Mouse (Mus musculus) MEL (cell line): ENCODE measurements around the gene Creg2. TPM values are rescaled to one million over a fixed set of nuclear protein-coding genes. Genes with fewer than 3 reads are reported as not detected.
"Not testable (repeated sequence)": the region's sequence is repeated elsewhere in the genome, so short reads cannot be mapped to it uniquely, and the experiment has no call there.

ENCODE experiments used
- DNase-seq: peaks from one replicate; pipeline ENCODE4 v3.0.0; 2011; ENCODE audit warnings: low read depth, low spot score
- H3K27ac ChIP-seq: 2 replicates; pipeline ENCODE4 v1.5.1; 2012; ENCODE audit warnings: low read depth, mild to moderate bottlenecking, control low read depth, low read length, moderate library complexity; ENCODE audit not compliant: control insufficient read depth
- H3K27me3 ChIP-seq, 2 experiments: fragments of 150-350 bp in 1 of 2; sonication (generic) in 1 of 2; 2 replicates each; pipeline ENCODE4 v1.6.1; 2012; ENCODE audit warnings: low read length in 2 of 2, mild to moderate bottlenecking in 2 of 2, improper control_type of control experiment in 1 of 2, moderate library complexity in 1 of 2; ENCODE audit not compliant: insufficient read depth in 2 of 2, control insufficient read depth in 1 of 2
- H3K36me3 ChIP-seq, 2 experiments: 2 replicates each; pipeline ENCODE4 v1.6.1; 2012 to 2014; ENCODE audit warnings: low read length in 2 of 2, improper control_type of control experiment in 1 of 2, inconsistent platforms in 1 of 2, mild to moderate bottlenecking in 1 of 2; ENCODE audit not compliant: insufficient read depth in 2 of 2, control insufficient read depth in 1 of 2
- H3K4me1 ChIP-seq, 2 experiments: fragments of 150-350 bp in 1 of 2; sonication (generic) in 1 of 2; 2 replicates each; pipeline ENCODE4 v1.6.1; 2012; ENCODE audit warnings: low read length in 2 of 2, improper control_type of control experiment in 1 of 2, mild to moderate bottlenecking in 1 of 2; ENCODE audit not compliant: insufficient read depth in 2 of 2, control insufficient read depth in 1 of 2
- H3K4me3 ChIP-seq, 2 experiments: fragments of 150-350 bp in 1 of 2; sonication (generic) in 1 of 2; 2 replicates each; pipeline ENCODE4 v1.5.1; 2012; ENCODE audit warnings: low read depth in 2 of 2, low read length in 2 of 2, mild to moderate bottlenecking in 2 of 2, moderate library complexity in 2 of 2, control low read depth in 1 of 2, improper control_type of control experiment in 1 of 2; ENCODE audit not compliant: control insufficient read depth in 1 of 2, insufficient read depth in 1 of 2
- H3K79me2 ChIP-seq: 2 replicates; pipeline ENCODE4 v1.6.1; 2012; ENCODE audit warnings: mild to moderate bottlenecking, low read length, moderate library complexity; ENCODE audit not compliant: control insufficient read depth, poor library complexity, insufficient read depth
- H3K9ac ChIP-seq: 2 replicates; pipeline ENCODE4 v1.6.1; 2012; ENCODE audit warnings: low read depth, mild to moderate bottlenecking, control low read depth, low read length, moderate library complexity; ENCODE audit not compliant: control insufficient read depth, poor library complexity, severe bottlenecking
- H3K9me3 ChIP-seq: fragments of 150-350 bp; sonication (generic); replicated peaks from 2 replicates; pipeline ENCODE4 v1.6.1; 2012; ENCODE audit warnings: mild to moderate bottlenecking, low read length, improper control_type of control experiment, moderate library complexity; ENCODE audit not compliant: insufficient read depth
- BHLHE40 ChIP-seq: IDR thresholded peaks from 2 replicates; pipeline ENCODE4 v1.6.1; 2012; ENCODE audit warnings: low read depth, mild to moderate bottlenecking, inconsistent platforms, low read length, improper control_type of control experiment, borderline replicate concordance
- GATA1 ChIP-seq: IDR thresholded peaks from 2 replicates; pipeline ENCODE4 v1.6.1; 2011; ENCODE audit warnings: low read depth, low read length, improper control_type of control experiment
- MAX ChIP-seq: IDR thresholded peaks from 2 replicates; pipeline ENCODE4 v1.6.1; 2011; ENCODE audit warnings: low read length, improper control_type of control experiment
- MAZ ChIP-seq: IDR thresholded peaks from 2 replicates; pipeline ENCODE4 v1.6.1; 2012; ENCODE audit warnings: low read depth, mild to moderate bottlenecking, inconsistent platforms, low read length, improper control_type of control experiment
- MEF2A ChIP-seq: IDR thresholded peaks from 2 replicates; pipeline ENCODE4 v1.6.1; 2014; ENCODE audit warnings: low read depth, mild to moderate bottlenecking, inconsistent platforms, low read length, improper control_type of control experiment; ENCODE audit not compliant: poor library complexity, insufficient replicate concordance, severe bottlenecking; ENCODE audit errors: extremely low read depth
- MXI1 ChIP-seq: IDR thresholded peaks from 2 replicates; pipeline ENCODE4 v1.6.1; 2011; ENCODE audit warnings: mild to moderate bottlenecking, low read depth, low read length, improper control_type of control experiment
- NELFE ChIP-seq: IDR thresholded peaks from 2 replicates; pipeline ENCODE4 v1.6.1; 2011; ENCODE audit warnings: low read depth, low read length, improper control_type of control experiment
- POLR2AphosphoS2 ChIP-seq: IDR thresholded peaks from 2 replicates; pipeline ENCODE4 v1.6.1; 2011; ENCODE audit warnings: low read length, improper control_type of control experiment
- POLR2AphosphoS5 ChIP-seq: IDR thresholded peaks from 2 replicates; pipeline ENCODE4 v1.6.1; 2012; ENCODE audit warnings: low read depth, borderline replicate concordance, mild to moderate bottlenecking, inconsistent platforms, low read length, moderate library complexity, mixed read lengths
- RAD21 ChIP-seq: IDR thresholded peaks from 2 replicates; pipeline ENCODE4 v1.6.1; 2011; ENCODE audit warnings: mild to moderate bottlenecking, low read depth, low read length, improper control_type of control experiment
- RCOR1 ChIP-seq: IDR thresholded peaks from 2 replicates; pipeline ENCODE4 v1.6.1; 2012; ENCODE audit warnings: low read depth, mild to moderate bottlenecking, inconsistent platforms, low read length, improper control_type of control experiment
- SIN3A ChIP-seq: IDR thresholded peaks from 2 replicates; pipeline ENCODE4 v1.6.1; 2012; ENCODE audit warnings: low read length, improper control_type of control experiment, inconsistent platforms
- TBP ChIP-seq: IDR thresholded peaks from 2 replicates; pipeline ENCODE4 v1.8.0; 2011; ENCODE audit warnings: low read depth, low read length, improper control_type of control experiment
- USF2 ChIP-seq, 2 experiments: IDR thresholded peaks; 2 replicates each; pipeline ENCODE4 v1.6.1; 2011 to 2012; ENCODE audit warnings: improper control_type of control experiment in 2 of 2, low read length in 2 of 2, borderline replicate concordance in 1 of 2, inconsistent platforms in 1 of 2, low read depth in 1 of 2, mild to moderate bottlenecking in 1 of 2; ENCODE audit not compliant: insufficient read depth in 1 of 2
- ZMIZ1 ChIP-seq: IDR thresholded peaks from 2 replicates; pipeline ENCODE4 v1.6.1; 2012; ENCODE audit warnings: low read depth, mild to moderate bottlenecking, inconsistent platforms, low read length, improper control_type of control experiment, moderate library complexity
- polyA plus RNA-seq, 2 experiments: library from polyadenylated mRNA; stranded (reverse) in 1 of 2; unstranded in 1 of 2; fragments of >175 nt in 1 of 2; fragments of >200 nt in 1 of 2; gene quantifications; 2 replicates each; pipeline versions ENCODE4 v1.2.1 to v1.2.4; 2012; ENCODE audit warnings: low replicate concordance in 2 of 2, low read depth in 1 of 2; ENCODE audit not compliant: insufficient read length in 2 of 2, insufficient read depth in 1 of 2, missing spikeins in 1 of 2
- total RNA-seq: library from RNA; depleted of rRNA; stranded (reverse); fragments of 300-350 nt; gene quantifications from 2 replicates; pipeline ENCODE4 v1.2.3, GENCODE M21; 2012

The Creg2 gene
- total and polyA plus RNA-seq, 3 experiments, result not detected

GRCm38 (mm10) chr1:39656976-39657529, 5.8 kb upstream of the Creg2 start:
- Histone ChIP-seq H3K9me3 (no peaks in the 10 kb centered on the region), H3K9ac (no peak overlapping the region), H3K27me3 (no peaks in the 10 kb centered on the region; a peak in 3 of 4 replicates), H3K4me1 (no peaks in the 10 kb centered on the region), H3K27ac (no peak overlapping the region), H3K36me3 (no peaks in the 10 kb centered on the region), H3K79me2 (no peaks in the 10 kb centered on the region), H3K4me3 (no peak overlapping the region)
- DNase-seq, result no peak
- TF ChIP-seq RCOR1, result no peak

- not testable (repeated sequence) for H3K9ac ChIP-seq, H3K27me3 ChIP-seq
These were observed 3.6 kb upstream of the Creg2 start for GRCm38 (mm10) chr1:39654901-39655300.

GRCm38 (mm10) chr1:39653028-39653427, 1.8 kb upstream of the Creg2 start:
- H3K27me3 ChIP-seq, result peaks cover 0 to 1% of the 10 kb centered on the region in 2 experiments; a peak in 3 of 4 replicates

More at GRCm38 (mm10) chr1:39654901-39655300, 3.6 kb upstream of the Creg2 start:
- H3K9me3 ChIP-seq, H3K4me1 ChIP-seq, H3K27ac ChIP-seq, H3K36me3 ChIP-seq, DNase-seq, H3K79me2 ChIP-seq, H3K4me3 ChIP-seq: not testable (repeated sequence)

More at GRCm38 (mm10) chr1:39653028-39653427, 1.8 kb upstream of the Creg2 start:
- DNase-seq, result no peak
- Histone ChIP-seq H3K27ac (no peak overlapping the region), H3K4me3 (no peak overlapping the region), H3K9ac (no peak overlapping the region), H3K36me3 (no peaks in the 10 kb centered on the region), H3K9me3 (no peaks in the 10 kb centered on the region), H3K79me2 (no peaks in the 10 kb centered on the region), H3K4me1 (no peaks in the 10 kb centered on the region)
- TF ChIP-seq USF2 (IDR thresholded peaks at IDR 0.05; ENCODE audit: borderline replicate concordance in 1 of 2, insufficient read depth in 1 of 2, low read depth in 1 of 2, low read length in 2 of 2), result no peak
- no peak for TF ChIP-seq MEF2A
- no peak for TF ChIP-seq BHLHE40
- no peak for TF ChIP-seq SIN3A
- no peak for TF ChIP-seq MAX
- no peak for TF ChIP-seq ZMIZ1
- no peak for TF ChIP-seq NELFE
- no peak for TF ChIP-seq RAD21
- TF ChIP-seq POLR2AphosphoS2, result no peak
- no peak for TF ChIP-seq MAZ
- no peak for TF ChIP-seq MXI1
- TF ChIP-seq POLR2AphosphoS5, result no peak
- no peak for TF ChIP-seq TBP
- no peak for TF ChIP-seq GATA1
